Mouse (Mus musculus): ENCODE results near the gene Arhgap42. TPM values are rescaled to one million over a fixed set of nuclear protein-coding genes. Genes with fewer than 3 reads are reported as not detected.

Gene Arhgap42
- total RNA-seq, 4 experiments from 2014 or later = 3.5 to 5.4 (median 4.2) TPM

DNA sequence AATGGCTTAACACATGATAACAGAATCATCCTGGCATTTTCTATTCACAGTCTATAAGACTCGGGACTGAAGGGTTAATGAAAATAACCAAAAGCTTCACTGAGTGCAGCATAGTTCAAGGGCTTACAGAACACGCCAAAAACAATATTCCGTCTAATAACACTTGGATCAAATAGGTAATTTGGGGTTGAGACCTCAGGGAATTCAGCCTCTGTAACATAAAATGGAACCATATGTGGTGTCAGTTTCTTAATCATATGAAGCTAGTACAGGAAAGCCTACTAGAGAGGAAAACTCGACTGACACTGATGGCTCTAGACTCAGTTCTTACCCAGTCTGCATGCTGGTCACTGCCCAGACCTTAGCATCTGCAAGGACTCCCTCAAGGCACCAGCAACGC lies 95.8 kb downstream of the Arhgap42 start:
- DNase-seq (ENCODE audit: low spot score in 2 of 2) = no peak

DNA sequence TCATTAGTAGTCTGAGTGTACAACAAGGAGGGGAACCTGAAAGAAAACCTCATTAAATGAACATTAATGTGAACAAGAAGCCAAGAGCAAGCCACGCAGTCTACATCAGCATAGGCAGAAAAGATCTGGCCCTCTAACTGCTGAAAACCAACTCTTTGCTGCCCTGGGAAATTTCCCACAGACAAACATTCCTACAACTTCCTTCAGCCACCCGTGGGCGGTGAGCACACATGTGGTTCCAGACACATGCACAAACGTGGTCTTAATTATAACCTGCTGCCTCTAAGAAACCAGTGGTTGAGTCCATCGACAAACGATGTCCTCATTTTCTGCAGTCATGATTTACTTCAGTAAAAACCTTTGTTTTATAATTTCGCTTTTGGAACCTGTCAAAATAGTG lies 96.3 kb downstream of the Arhgap42 start:
- no peak for DNase-seq (ENCODE audit: low spot score in 2 of 2)

- no peak for DNase-seq (ENCODE audit: low spot score in 2 of 2)
These were observed 96.8 kb downstream of the Arhgap42 start for GRCm38 (mm10) chr9:9142144-9142543.

DNA sequence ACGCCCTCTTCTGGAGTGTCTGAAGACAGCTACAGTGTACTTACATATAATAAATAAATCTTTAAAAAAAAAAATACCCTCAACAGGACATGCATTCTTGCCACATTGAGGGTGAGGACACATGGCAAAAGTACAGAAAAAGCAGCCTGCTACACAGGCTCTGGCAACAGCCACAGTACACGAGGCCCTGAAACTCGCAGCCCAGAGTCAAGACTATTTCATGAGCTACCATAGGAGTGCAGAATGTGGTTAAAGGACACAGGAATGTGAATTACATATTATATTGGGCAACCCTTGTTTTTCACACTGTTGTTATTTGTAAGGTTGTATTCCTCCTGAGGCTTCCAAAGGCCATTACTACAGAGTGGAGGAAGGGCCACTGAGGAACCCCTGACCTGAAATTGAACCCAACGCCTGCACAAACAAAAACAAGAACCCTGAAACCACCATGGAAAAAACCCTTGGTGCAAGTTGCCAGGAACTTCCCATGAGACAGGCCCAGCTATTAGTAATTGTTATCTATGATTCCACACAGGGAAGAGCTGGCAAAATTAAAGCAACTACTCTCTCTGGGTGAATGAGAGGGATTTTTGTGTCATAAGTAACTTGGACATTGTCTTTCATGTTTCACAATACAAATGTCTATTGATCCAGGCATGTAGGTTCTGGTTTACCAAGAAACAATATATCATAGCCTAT lies 109.8 kb downstream of the Arhgap42 start:
- peak; percentile 48 to 61 for DNase-seq (ENCODE audit: low spot score in 2 of 2)

- DNase-seq (ENCODE audit: low spot score in 2 of 2) = no peak
These were observed 111.7 kb downstream of the Arhgap42 start for GRCm38 (mm10) chr9:9127041-9127755.

DNA sequence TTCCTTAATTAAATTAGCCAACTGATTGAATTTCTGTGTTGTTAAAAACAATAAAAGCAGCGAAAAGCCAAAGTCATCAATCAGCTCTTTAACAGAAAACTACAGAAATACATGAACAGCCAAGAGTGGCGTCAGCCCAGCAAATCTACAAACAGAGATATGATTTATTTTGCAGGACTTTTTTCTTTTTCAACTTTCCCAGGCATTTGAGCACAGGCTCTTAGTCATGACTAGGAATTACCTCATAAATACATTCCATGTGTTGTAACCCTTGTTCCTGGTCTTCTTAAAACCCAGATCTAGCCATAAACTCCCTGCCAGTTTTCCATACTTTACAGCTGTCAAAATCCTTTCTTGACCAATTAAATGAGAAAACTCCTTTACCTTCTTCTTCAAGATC lies 114.7 kb downstream of the Arhgap42 start:
- DNase-seq (ENCODE audit: low spot score in 2 of 2) = no peak

DNA sequence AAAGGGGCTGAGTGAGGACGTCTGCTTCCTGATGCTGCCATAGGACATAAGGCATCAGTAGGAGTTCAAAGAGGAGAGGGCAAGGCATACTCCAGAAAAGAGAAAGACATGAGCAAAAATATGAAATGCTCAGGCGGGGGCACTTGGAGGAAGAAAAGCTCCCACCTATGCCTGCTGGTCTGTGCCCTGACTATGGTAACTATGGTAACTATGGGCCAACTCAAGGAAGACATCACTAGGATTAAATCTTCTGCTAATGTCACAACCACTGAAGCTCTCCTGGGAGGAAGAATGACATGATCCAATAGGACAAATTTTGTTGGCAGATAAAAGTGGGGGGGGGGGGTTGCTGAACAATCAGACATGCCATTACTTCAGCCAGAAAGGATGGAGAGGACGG lies 124.6 kb downstream of the Arhgap42 start:
- no peak for DNase-seq (ENCODE audit: low spot score in 2 of 2)

DNA sequence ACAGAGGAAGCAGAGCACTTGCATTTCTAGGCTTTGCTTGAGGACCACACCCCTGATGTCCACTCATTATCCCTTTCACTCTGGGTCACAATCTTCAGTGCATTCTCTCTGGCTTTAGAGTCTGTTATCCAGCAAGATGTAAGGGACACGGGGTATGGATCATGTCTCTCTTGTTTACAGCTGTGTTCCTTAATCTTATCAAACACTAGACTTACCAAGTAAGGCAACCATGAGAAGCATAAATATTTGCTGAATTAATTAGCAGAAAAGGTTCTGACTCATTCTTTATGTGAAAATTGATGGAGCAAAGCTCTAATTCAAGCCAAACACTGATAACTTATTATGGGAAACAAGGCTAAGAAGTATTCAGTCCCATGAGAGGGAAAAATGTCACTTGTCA lies 125.1 kb downstream of the Arhgap42 start:
- no peak for DNase-seq (ENCODE audit: low spot score in 2 of 2)

DNA sequence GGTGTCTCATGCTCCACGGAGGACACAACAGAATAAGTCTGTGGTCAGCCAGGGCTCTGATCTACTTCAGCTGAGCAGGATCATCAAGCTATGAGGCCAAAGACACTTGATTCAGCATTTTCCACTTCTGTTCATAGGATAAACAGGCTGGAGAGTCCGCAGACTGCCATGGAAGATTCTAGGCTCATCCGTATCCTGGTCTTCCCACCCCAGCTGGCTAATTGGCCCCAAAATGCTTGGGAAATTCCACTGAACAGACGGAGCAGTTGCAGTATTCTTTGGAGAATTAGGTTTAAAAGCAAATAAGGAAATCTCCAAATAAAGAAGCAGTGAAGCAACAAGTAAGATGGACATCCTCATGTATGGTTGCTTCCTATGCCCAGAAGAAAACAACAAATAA lies 126.0 kb downstream of the Arhgap42 start:
- no peak for DNase-seq (ENCODE audit: low spot score in 2 of 2)

GRCm38 (mm10) chr9:9107697-9108096 lies 131.2 kb downstream of the Arhgap42 start:
- no peak for DNase-seq (ENCODE audit: low spot score in 2 of 2)

DNA sequence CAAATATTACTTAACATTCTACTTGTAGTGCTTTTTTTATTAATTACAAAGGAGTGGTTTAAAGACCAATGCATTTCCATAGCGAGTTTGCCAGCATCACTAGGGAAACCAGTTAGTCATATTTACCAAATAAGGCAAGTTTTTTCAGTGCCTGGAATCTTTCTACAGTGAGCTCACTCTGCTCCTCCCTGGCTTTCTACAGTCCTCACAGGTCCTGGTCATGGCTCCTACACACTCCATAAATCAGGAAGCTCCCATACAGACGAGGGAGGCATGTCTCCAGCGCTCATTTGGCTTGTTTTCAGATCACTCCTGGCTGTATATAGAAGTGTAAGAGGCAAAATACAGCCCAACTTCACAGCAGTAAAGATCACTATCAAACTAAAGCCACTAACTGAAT lies 134.1 kb downstream of the Arhgap42 start:
- DNase-seq (ENCODE audit: low spot score in 2 of 2) = no peak

DNA sequence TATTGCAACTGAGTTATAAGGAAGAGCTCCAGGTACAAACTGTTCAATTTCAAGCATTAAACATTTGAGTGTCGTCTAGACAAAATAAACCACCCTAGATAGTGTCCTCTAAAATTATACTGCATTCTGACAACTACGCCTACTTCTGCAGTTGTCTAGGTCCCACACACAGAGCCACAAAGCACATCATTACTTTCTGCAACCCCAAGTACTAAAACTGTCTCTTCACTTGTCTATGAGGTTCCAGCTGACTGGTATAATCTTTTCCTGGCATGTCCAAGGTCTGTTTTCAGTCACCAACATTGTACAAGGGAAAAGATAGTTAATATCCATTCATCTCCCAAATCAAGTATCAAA lies 136.8 kb downstream of the Arhgap42 start:
- DNase-seq (ENCODE audit: low spot score in 2 of 2) = no peak

- no peak for DNase-seq (ENCODE audit: low spot score in 2 of 2)
These were observed 137.3 kb downstream of the Arhgap42 start for GRCm38 (mm10) chr9:9101482-9102157.

DNA sequence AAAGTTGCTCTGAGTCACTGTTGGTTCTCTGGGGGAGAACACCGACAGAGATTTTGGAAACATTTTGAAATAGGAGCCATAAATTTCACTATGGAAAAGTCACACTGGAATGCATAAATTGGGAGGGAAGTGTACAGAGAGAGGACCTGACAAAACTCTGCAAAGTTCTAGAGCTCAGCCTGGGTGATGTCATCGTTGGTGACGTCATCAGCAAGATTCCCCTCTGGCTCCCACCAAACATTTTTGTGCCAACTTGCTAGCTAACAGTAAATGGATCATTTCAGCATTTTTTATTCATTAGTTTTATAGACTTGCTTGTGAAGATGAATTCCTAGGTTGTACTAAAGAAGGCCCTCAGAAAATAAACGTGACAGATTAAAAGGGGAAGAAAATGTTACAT lies 137.8 kb downstream of the Arhgap42 start:
- DNase-seq (ENCODE audit: low spot score in 2 of 2) = no peak

DNA sequence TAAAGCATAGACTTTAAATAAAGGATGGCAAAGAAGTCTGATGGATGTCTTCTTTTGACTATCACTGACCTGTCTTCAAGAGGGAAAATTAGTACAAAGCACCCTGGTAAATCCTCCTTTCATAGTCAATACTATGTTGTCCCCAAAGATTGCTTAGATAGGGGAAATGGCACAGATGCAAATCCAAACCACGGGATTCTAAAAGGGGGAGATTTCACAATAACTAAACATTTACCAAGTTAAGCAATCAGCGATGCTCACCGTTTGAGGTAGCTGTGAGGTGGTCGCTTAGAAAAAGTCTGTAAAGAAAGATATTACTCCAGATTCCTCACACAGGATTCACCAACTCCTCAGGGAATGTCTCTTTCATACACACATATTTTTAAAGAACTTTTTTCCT lies 141.1 kb downstream of the Arhgap42 start:
- DNase-seq (ENCODE audit: low spot score in 2 of 2) = no peak

DNA sequence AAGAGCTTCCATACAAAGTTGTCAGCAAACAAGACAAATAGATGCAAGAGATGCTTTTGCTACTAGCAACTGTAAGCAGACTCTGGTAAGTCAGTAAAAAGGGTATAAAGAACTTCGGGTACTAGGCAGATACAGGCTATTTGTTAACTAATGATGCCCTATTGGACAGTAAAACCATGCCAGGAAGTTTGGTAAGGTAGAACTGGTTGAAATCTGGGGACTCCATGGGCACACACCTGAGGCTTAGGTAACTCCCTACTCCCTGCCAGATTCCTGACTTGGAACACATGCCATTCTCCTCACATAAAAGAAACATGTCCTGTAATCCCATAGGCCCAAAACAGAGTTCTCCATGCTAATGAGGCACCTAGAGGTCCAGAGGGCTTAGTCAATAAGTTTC lies 142.1 kb downstream of the Arhgap42 start:
- DNase-seq (ENCODE audit: low spot score in 2 of 2) = no peak

GRCm38 (mm10) chr9:9093096-9093495 lies 145.8 kb downstream of the Arhgap42 start:
- DNase-seq (ENCODE audit: low spot score in 2 of 2) = no peak

DNA sequence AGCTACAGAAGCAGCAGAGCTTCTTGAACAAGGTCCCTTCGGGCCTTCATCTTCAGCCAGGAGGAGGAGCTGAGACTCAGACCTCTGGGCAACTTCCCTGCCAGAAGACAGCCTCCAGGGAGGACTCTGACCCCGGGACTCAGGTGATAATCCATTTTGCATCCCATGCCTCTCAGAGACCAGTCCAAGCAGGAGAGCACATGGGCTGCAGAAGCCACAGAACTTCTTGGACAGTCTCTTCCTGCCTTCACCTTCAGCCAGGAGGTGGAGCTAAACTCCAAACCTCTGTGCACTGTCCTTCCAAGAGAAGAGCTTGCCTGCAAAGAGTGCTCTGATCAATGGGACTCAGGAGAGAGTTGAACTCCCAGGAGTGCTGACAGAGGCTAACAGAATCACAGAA lies 155.5 kb downstream of the Arhgap42 start:
- DNase-seq (ENCODE audit: low spot score in 2 of 2) = peak in 1 of 2 experiments; percentile 5

DNA sequence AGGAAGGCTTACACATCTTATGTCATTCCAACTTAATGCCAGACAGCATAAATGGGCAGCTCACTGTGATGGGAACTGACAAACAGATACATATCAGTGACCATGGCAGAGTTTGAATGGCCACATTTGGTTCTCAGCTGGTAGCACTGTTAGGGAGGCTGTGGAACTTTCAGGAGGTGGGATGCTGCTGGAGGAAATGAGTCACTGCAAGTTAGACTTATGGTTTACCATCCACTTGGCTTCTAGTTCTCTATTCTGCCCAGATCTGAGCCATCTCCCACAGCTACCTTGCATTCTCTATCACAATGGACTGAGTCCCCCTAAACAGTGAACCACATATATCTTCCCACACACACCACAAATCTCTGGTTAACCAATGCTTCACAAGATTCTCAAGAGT lies 186.0 kb downstream of the Arhgap42 start:
- DNase-seq (ENCODE audit: low spot score in 2 of 2) = no peak

- DNase-seq (ENCODE audit: low spot score in 2 of 2) = no peak
These were observed 187.7 kb downstream of the Arhgap42 start for GRCm38 (mm10) chr9:9051184-9051583.

GRCm38 (mm10) chr9:9049202-9049601 lies 189.7 kb downstream of the Arhgap42 start:
- no peak for DNase-seq (ENCODE audit: low spot score in 2 of 2)

DNA sequence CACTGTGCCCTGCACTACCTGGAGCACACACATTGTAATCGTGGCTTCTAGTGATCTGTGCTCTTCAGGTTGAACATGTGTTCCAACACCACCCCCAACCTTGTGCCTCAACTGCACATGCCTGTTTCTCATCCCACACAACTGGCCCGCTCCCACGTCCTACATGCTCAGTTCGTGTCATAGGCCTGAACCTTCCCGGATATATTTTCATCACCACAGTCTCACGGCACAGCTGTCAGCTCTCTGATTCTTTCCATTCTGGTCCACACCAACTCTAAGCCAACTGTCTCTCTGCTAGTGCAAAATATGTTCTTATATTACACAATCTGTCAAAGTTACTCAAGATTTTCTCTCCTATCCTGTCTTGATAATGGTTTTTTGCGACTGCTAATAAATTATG lies 197.9 kb downstream of the Arhgap42 start:
- no peak for DNase-seq (ENCODE audit: low spot score in 2 of 2)

All from gastrocnemius, adult 8-10 months (tissue).